Mouse (Mus musculus) bone marrow, adult 2 months (tissue): ENCODE measurements around the gene Tmem53.

Source experiments
- CTCF ChIP-seq: fragments of 200-500 bp; IDR thresholded peaks from 2 replicates; pipeline ENCODE4 v1.5.1; 2011; ENCODE audit warnings: low read length, control low read depth; ENCODE audit not compliant: control insufficient read depth, insufficient read depth
- POLR2A ChIP-seq: fragments of 200-500 bp; IDR thresholded peaks from 2 replicates; pipeline ENCODE4 v1.6.1; 2011; ENCODE audit warnings: low read depth, mild to moderate bottlenecking, control low read depth, low read length, borderline replicate concordance; ENCODE audit not compliant: control insufficient read depth

DNA sequence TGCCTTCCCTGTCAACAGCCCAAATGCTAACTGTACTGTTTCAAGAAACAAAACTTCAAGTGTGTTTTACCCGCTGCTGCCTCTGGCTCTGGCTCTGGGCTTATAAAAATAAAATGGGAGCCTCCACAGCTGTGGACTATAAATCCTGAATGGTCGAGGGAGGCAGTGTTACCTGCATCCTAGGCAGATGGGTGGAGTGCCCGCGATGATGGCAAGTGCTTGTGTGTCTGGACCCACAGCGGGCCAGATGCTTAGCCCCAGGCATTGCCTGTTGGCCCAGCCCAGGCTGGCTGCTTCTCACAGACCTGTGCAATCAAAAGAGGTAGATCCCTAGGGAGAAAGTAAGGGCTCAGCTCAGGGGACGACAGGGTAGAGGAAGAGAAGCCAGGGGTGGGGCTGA, 65.0 kb downstream of the Tmem53 start:
- TF ChIP-seq CTCF, result no peak
- no peak for TF ChIP-seq POLR2A
